Mouse (Mus musculus): ENCODE data around the gene Lin28b. TPM values are rescaled to one million over a fixed set of nuclear protein-coding genes. Genes with fewer than 3 reads are reported as not detected.
A peak's percentile ranks its signal among the peaks of the same experiment; 100 is the strongest.

Gene Lin28b
- polyA plus RNA-seq, 1 experiment from 2014 or later: 0.07 TPM

DNA sequence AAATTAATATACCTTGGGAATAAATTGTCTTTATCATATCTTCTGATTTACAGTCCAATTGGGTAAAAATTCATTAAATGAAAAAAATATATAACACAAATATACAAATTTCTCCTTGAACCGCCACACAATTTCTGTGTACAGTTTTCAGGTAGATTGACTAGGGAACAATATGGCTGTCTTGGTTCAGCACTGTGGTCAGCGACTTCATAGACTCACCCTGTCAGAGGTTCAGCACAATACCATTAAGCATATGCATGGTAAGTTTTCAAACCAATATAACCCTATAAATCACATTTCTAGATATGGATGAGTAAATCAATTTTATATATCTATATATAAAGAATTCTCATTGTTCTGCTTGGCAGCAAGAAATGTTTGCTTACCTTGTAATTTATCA lies 3.0 kb downstream of the Lin28b start:
- H3K27ac ChIP-seq (replicated peaks): no peak overlapping the region
- H3K27me3 ChIP-seq (ENCODE audit: control insufficient read depth, insufficient read depth, low read length): peaks cover 7% of the 10 kb centered on the region; the same call in 1 of the 2 replicates
- no peaks in the 10 kb centered on the region for H3K9me3 ChIP-seq (ENCODE audit: control insufficient read depth, low read length)
- 50% methylated on average over 2 of the region's 2 CpGs for WGBS
- 0 out of 2 replicates have a peak, but pooled peaks cover 4% of the 10 kb centered on the region for H3K4me1 ChIP-seq (replicated peaks; ENCODE audit: control insufficient read depth, insufficient read depth)
- no peaks in the 10 kb centered on the region for H3K36me3 ChIP-seq (ENCODE audit: control insufficient read depth, insufficient read depth, low read length)
- H3K4me2 ChIP-seq (replicated peaks; ENCODE audit: low read depth): no peak overlapping the region
- no peak for TF ChIP-seq CTCF (IDR thresholded peaks at IDR 0.05; ENCODE audit: low read depth)
- TF ChIP-seq EP300 (optimal IDR thresholded peaks at IDR 0.05): no peak
- H3K9ac ChIP-seq (ENCODE audit: low read length): no peak overlapping the region
- ATAC-seq (ENCODE audit: low FRiP score, low TSS enrichment) (no peak), DNase-seq (ENCODE audit: low spot score) (peak; percentile 29)
- H3K4me3 ChIP-seq (ENCODE audit: low read depth, low read length): no peak overlapping the region

DNA sequence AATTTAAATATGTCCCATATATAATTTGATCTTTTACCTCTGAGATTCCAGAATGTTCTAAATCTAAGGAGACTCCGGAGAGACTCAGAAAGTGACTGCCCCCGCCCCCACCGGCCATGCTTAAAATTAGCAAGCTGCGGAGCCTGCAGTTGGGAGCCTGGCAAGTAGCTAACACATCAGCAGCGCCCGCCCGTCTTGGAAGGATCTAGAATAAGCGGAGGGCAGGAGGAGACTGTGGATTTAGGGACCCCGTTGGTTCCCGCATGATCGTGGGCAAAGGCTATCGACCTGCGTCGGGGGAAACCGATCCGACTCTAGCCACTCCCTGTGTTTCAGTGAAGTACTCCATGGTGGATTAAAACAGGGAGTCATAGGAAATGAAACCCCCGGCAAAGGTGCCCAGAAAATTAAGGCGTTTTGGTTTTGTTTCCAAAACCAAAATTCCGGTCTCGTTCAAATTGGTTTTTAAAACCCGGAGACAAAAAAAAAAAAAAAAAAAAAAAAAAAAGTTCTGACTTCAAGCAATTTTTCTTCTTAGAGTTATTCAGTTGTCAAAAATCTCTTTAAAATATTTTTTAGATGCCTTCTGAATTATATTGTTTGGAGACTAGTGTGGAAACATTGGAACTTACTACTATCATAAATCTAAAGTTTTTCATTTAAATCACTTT lies 12.4 kb downstream of the Lin28b start:
- no peak for ATAC-seq (ENCODE audit: low FRiP score, low TSS enrichment)
- WGBS: 2% methylated on average over 21 of the region's 21 CpGs
- TF ChIP-seq CTCF (IDR thresholded peaks at IDR 0.05; ENCODE audit: low read depth) (no peak), EP300 (optimal IDR thresholded peaks at IDR 0.05) (no peak)
- Histone ChIP-seq H3K4me1 (replicated peaks; ENCODE audit: control insufficient read depth, insufficient read depth) (no peaks in the 10 kb centered on the region), H3K9ac (ENCODE audit: low read length) (no peak overlapping the region), H3K9me3 (ENCODE audit: control insufficient read depth, low read length) (no peaks in the 10 kb centered on the region), H3K27ac (replicated peaks) (no peak overlapping the region), H3K27me3 (ENCODE audit: control insufficient read depth, insufficient read depth, low read length) (peaks cover 15% of the 10 kb centered on the region), H3K4me3 (ENCODE audit: low read depth, low read length) (no peak overlapping the region), H3K36me3 (ENCODE audit: control insufficient read depth, insufficient read depth, low read length) (no peaks in the 10 kb centered on the region), H3K4me2 (replicated peaks; ENCODE audit: low read depth) (no peak overlapping the region)
- no peak for DNase-seq (ENCODE audit: low spot score)

DNA sequence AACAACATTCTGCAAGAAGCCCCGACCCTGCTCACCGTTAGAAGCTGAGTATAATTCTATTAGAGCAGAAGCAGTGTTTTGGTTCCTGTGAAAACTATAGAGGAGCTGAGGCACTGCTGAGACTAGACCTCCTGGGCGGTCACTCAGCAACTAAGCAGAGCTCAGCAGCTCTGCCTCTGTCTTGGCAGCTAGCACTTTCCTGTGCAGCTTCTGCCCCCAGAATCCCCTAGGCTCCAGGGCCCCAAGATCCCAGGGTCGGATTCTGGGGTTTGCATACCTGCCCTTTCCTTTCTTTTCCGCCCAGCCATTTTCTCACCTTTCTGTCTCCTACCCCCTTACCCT lies 13.1 kb downstream of the Lin28b start:
- H3K36me3 ChIP-seq (ENCODE audit: control insufficient read depth, insufficient read depth, low read length): no peaks in the 10 kb centered on the region
- ATAC-seq (ENCODE audit: low FRiP score, low TSS enrichment): no peak
- TF ChIP-seq CTCF (IDR thresholded peaks at IDR 0.05; ENCODE audit: low read depth) (no peak), EP300 (optimal IDR thresholded peaks at IDR 0.05) (no peak)
- H3K4me3 ChIP-seq (ENCODE audit: low read depth, low read length): no peak overlapping the region
- H3K27me3 ChIP-seq (ENCODE audit: control insufficient read depth, insufficient read depth, low read length): peaks cover 15% of the 10 kb centered on the region
- DNase-seq (ENCODE audit: low spot score): no peak
- H3K9me3 ChIP-seq (ENCODE audit: control insufficient read depth, low read length): no peaks in the 10 kb centered on the region
- 14% methylated on average over 5 of the region's 5 CpGs for WGBS
- no peak overlapping the region for H3K9ac ChIP-seq (ENCODE audit: low read length)
- no peak overlapping the region for H3K4me2 ChIP-seq (replicated peaks; ENCODE audit: low read depth)
- no peaks in the 10 kb centered on the region for H3K4me1 ChIP-seq (replicated peaks; ENCODE audit: control insufficient read depth, insufficient read depth)
- H3K27ac ChIP-seq (replicated peaks): no peak overlapping the region

DNA sequence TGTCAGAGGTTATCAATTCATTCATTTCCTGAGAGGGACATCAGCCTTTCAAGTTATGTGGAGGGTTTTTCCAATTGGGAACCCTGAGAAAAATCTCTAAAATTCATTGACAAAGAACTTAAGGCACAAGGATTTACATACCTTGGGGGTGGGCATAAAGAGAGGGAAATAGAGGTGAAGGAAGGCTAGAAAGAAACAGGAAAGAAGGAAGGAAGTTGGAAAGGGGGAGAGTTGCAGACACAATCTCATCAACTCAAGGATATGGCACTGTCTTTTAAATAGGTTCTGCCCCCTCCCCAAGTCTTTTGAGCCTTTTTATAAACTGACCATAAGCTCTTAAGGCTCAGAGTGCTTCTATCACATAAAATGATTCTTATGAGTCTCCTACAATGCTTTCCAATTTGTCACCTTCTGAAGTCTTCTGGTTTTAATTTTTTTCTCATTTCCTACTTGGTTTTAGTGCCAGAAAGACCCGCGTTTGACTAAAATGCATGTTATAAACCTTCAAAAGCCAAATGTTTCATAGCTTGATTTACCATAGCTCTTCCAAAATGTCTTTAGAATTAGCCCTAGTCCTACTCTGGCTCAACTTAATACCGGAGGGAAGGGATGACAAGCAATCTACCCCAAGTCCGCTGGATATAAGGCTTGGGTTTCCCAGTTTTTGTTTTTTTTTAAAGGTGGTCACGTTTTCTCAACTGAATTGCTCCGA lies 13.6 kb downstream of the Lin28b start:
- no peak for DNase-seq (ENCODE audit: low spot score)
- Histone ChIP-seq H3K4me1 (replicated peaks; ENCODE audit: control insufficient read depth, insufficient read depth) (no peaks in the 10 kb centered on the region), H3K9ac (ENCODE audit: low read length) (no peak overlapping the region), H3K36me3 (ENCODE audit: control insufficient read depth, insufficient read depth, low read length) (no peaks in the 10 kb centered on the region), H3K27ac (replicated peaks) (no peak overlapping the region), H3K27me3 (ENCODE audit: control insufficient read depth, insufficient read depth, low read length) (peaks cover 15% of the 10 kb centered on the region), H3K4me2 (replicated peaks; ENCODE audit: low read depth) (no peak overlapping the region), H3K9me3 (ENCODE audit: control insufficient read depth, low read length) (no peaks in the 10 kb centered on the region), H3K4me3 (ENCODE audit: low read depth, low read length) (no peak overlapping the region)
- ATAC-seq (ENCODE audit: low FRiP score, low TSS enrichment): no peak
- TF ChIP-seq EP300 (optimal IDR thresholded peaks at IDR 0.05) (no peak), CTCF (IDR thresholded peaks at IDR 0.05; ENCODE audit: low read depth) (no peak)
- 11% methylated on average over 6 of the region's 6 CpGs for WGBS

DNA sequence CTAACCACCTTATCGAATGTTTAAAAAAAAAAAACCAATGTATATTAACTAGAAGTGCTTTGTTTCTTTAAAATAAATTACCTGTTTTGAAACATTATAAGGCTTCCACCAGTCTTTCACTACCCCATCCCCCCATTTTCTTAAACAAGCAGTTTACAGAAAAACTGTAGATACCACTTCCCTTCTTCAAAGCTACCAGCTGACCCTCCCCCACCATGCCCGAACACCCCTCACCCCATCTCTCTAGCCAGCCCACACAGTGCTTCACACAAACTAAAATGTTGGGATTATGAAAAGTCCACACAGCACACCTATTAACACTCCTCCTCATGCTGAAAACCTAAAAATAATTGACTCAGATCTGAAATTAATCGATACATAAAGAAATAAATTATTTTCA lies 14.9 kb downstream of the Lin28b start:
- WGBS: 29% methylated on average over 3 of the region's 3 CpGs
- no peak overlapping the region for H3K9ac ChIP-seq (ENCODE audit: low read length)
- no peaks in the 10 kb centered on the region for H3K36me3 ChIP-seq (ENCODE audit: control insufficient read depth, insufficient read depth, low read length)
- DNase-seq (ENCODE audit: low spot score): no peak
- no peak overlapping the region for H3K4me3 ChIP-seq (ENCODE audit: low read depth, low read length)
- no peak overlapping the region for H3K4me2 ChIP-seq (replicated peaks; ENCODE audit: low read depth)
- ATAC-seq (ENCODE audit: low FRiP score, low TSS enrichment): no peak
- H3K27me3 ChIP-seq (ENCODE audit: control insufficient read depth, insufficient read depth, low read length): peaks cover 15% of the 10 kb centered on the region
- TF ChIP-seq CTCF (IDR thresholded peaks at IDR 0.05; ENCODE audit: low read depth): no peak
- no peak overlapping the region for H3K27ac ChIP-seq (replicated peaks)
- H3K9me3 ChIP-seq (ENCODE audit: control insufficient read depth, low read length): no peaks in the 10 kb centered on the region
- H3K4me1 ChIP-seq (replicated peaks; ENCODE audit: control insufficient read depth, insufficient read depth): no peaks in the 10 kb centered on the region

DNA sequence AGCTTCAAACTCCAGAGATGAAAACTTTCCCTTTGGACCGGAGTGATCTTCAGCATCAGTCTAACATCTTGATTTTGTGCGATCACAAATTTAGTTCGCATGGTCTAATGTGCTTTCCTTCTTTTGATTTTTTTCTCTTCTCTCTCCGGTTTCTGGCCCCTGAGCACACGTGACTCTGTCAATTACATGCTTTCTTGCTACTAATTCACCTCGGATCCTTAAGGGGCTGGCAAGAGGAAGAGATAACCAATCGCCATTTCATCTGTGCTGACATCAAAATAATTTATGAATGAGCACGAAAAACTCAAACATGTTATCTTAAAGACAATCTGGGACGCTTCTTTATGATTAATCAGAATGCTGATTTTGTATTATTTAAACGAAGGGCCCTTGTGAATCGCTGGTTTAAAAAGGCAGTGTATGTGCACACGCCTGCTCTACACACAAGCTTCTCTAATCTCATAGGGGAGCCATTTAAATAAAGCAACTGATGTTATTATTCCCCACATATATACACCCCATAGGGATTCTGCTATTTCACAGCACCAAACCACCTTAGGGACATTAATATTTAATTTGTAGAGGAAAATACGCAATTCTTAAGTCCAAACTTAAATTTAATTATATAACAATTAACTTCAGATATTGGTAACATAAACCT lies 16.0 kb downstream of the Lin28b start:
- H3K4me3 ChIP-seq (ENCODE audit: low read depth, low read length): peak overlapping the region; percentile 27
- H3K36me3 ChIP-seq (ENCODE audit: control insufficient read depth, insufficient read depth, low read length): no peaks in the 10 kb centered on the region
- 3% methylated on average over 13 of the region's 13 CpGs for WGBS
- H3K9ac ChIP-seq (ENCODE audit: low read length): no peak overlapping the region
- H3K27me3 ChIP-seq (ENCODE audit: control insufficient read depth, insufficient read depth, low read length): peaks cover 15% of the 10 kb centered on the region
- TF ChIP-seq CTCF (IDR thresholded peaks at IDR 0.05; ENCODE audit: low read depth) (no peak), EP300 (optimal IDR thresholded peaks at IDR 0.05) (no peak)
- no peaks in the 10 kb centered on the region for H3K9me3 ChIP-seq (ENCODE audit: control insufficient read depth, low read length)
- no peak overlapping the region for H3K27ac ChIP-seq (replicated peaks)
- peak overlapping the region; percentile 50 for H3K4me2 ChIP-seq (replicated peaks; ENCODE audit: low read depth)
- H3K4me1 ChIP-seq (replicated peaks; ENCODE audit: control insufficient read depth, insufficient read depth): no peaks in the 10 kb centered on the region
- no peak for DNase-seq (ENCODE audit: low spot score)
- no peak for ATAC-seq (ENCODE audit: low FRiP score, low TSS enrichment)

All from stomach, postnatal 0 days (tissue).